Mouse (Mus musculus) myocyte (in vitro differentiated cells): ENCODE data around the gene Pdcl2.

Experiments
- MYOG ChIP-seq, 3 experiments: IDR thresholded peaks; one replicate each; pipeline ENCODE4 v1.6.1; 2011; ENCODE audit warnings: control low read depth in 2 of 3, low read depth in 2 of 3, mild to moderate bottlenecking in 2 of 3; ENCODE audit not compliant: insufficient read length in 2 of 3, control insufficient read depth in 1 of 3, insufficient read depth in 1 of 3
- POLR2A ChIP-seq: IDR thresholded peaks from one replicate; pipeline ENCODE4 v1.6.1; 2011; ENCODE audit warnings: low read depth, mild to moderate bottlenecking, control low read depth, moderate library complexity; ENCODE audit not compliant: insufficient read length
- USF1 ChIP-seq: IDR thresholded peaks from one replicate; pipeline ENCODE4 v1.6.1; 2011; ENCODE audit warnings: low read depth, mild to moderate bottlenecking, control low read depth, moderate library complexity

GRCm38 (mm10) chr5:76283890-76284289, 47.1 kb downstream of the Pdcl2 start:
- TF ChIP-seq POLR2A, result no peak
- no peak for TF ChIP-seq USF1
- TF ChIP-seq MYOG (IDR thresholded peaks at IDR 0.05; ENCODE audit: control insufficient read depth in 1 of 3, insufficient read depth in 1 of 3, insufficient read length in 2 of 3, low read depth in 2 of 3), result no peak
